Mouse (Mus musculus) small intestine, adult 2 months (tissue): Measurements from ENCODE around the gene Mtmr3.

Source experiments
- CTCF ChIP-seq: fragments of 200-500 bp; IDR thresholded peaks from 2 replicates; pipeline ENCODE4 v1.5.1; 2012; ENCODE audit warnings: low read depth, mild to moderate bottlenecking, control low read depth, inconsistent platforms, low read length, moderate library complexity, mixed read lengths; ENCODE audit not compliant: insufficient replicate concordance, insufficient read length; ENCODE audit errors: extremely low read depth
- POLR2A ChIP-seq: fragments of 200-500 bp; IDR thresholded peaks from 2 replicates; pipeline ENCODE4 v1.6.1; 2012; ENCODE audit warnings: low read depth, mild to moderate bottlenecking, control low read depth, inconsistent platforms, low read length, moderate library complexity

- TF ChIP-seq CTCF (no peak), POLR2A (no peak)
Measured at GRCm38 (mm10) chr11:4499456-4499855, 95.2 kb downstream of the Mtmr3 start.
